Mouse (Mus musculus): ENCODE measurements around the gene Nrn1l.

DNA sequence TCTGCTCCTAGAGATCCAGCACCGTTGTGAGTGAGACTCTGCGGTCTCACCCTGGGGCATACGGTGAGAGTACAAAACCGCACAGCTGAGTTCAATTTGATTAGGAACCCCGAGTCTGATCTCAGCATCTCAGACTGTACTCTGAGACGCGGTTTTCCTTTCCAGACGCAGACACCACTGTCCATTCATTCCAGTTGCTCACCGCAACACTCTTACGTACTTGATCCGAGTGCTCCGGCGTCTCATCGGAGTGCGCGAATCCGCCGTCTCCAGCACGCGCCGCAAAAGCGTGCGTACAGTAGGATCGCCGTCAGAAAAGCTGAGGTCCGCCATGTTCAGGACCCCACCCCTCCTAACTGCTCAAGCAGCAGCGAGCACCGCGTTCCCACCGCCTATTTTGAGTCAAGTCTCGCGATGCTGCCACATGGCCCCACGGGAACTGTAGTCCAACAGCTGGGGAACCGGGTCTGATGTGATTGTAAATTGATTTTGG, 41.7 kb upstream of the Nrn1l start:
- peak; percentile 81; the same call in 1 of the 2 replicates for TF ChIP-seq POLR2A (IDR thresholded peaks at IDR 0.05; ENCODE audit: extremely low read depth, insufficient read depth, low read length)
- TF ChIP-seq CTCF (IDR thresholded peaks at IDR 0.05; ENCODE audit: extremely low read depth, insufficient read depth, low read length) = no peak

All from cortical plate, adult 2 months (tissue).